Mouse (Mus musculus) liver, embryonic 11.5 days (tissue): ENCODE results near the gene Sf3a2. TPM values are rescaled to one million over a fixed set of nuclear protein-coding genes. Genes with fewer than 3 reads are reported as not detected.

Experiments
- ATAC-seq: fragments of 200-750 bp; cut with Nextera tagmentation; replicated peaks from 2 replicates; pipeline ENCODE4 v1.8.0; 2017; ENCODE audit warnings: moderate number of reproducible peaks, mild to moderate bottlenecking, moderate TSS enrichment, moderate library complexity; ENCODE audit not compliant: low FRiP score
- DNase-seq: peaks from one replicate; pipeline ENCODE4 v3.0.0-alpha.2; 2017; ENCODE audit warnings: low spot score
- H3K27ac ChIP-seq: fragments of 300-500 bp; sonication (generic); 2 replicates; pipeline ENCODE4 v1.5.1; 2014; ENCODE audit warnings: mild to moderate bottlenecking, low read depth, low read length, control low read depth
- H3K27me3 ChIP-seq: fragments of 300-500 bp; sonication (generic); replicated peaks from 2 replicates; pipeline ENCODE4 v1.6.1; 2014; ENCODE audit warnings: low read length, mixed read lengths; ENCODE audit not compliant: control insufficient read depth, insufficient read depth
- H3K36me3 ChIP-seq: fragments of 300-500 bp; sonication (generic); 2 replicates; pipeline ENCODE4 v1.6.1; 2014; ENCODE audit warnings: mild to moderate bottlenecking, low read length, moderate library complexity, mixed read lengths; ENCODE audit not compliant: control insufficient read depth, insufficient read depth
- H3K4me1 ChIP-seq: fragments of 300-500 bp; sonication (generic); replicated peaks from 2 replicates; pipeline ENCODE4 v1.6.1; 2014; ENCODE audit warnings: low read length, mixed read lengths; ENCODE audit not compliant: control insufficient read depth, insufficient read depth
- H3K4me2 ChIP-seq: fragments of 300-500 bp; sonication (generic); 2 replicates; pipeline ENCODE4 v1.6.1; 2014; ENCODE audit warnings: mild to moderate bottlenecking, control low read depth, moderate library complexity
- H3K4me3 ChIP-seq: fragments of 300-500 bp; sonication (generic); 2 replicates; pipeline ENCODE4 v1.5.1; 2014; ENCODE audit warnings: low read depth, low read length, control low read depth
- H3K9ac ChIP-seq: fragments of 300-500 bp; sonication (generic); 2 replicates; pipeline ENCODE4 v1.6.1; 2014; ENCODE audit warnings: low read depth, low read length, control low read depth
- H3K9me3 ChIP-seq: fragments of 300-500 bp; sonication (generic); 2 replicates; pipeline ENCODE4 v1.6.1; 2016; ENCODE audit warnings: low read length, inconsistent platforms, mixed read lengths; ENCODE audit not compliant: control insufficient read depth
- WGBS: fragments of 180-500 bp; shearing (Covaris S2); extraction: QIAGEN DNeasy Blood & Tissue Kit; methylation state at CpG from one replicate; pipeline ENCODE4 v1.1.7; 2014; 5-methylcytosine and 5-hydroxymethylcytosine counted together
- polyA plus RNA-seq: library from polyadenylated mRNA; unstranded; fragments of >200 nt; fragmentation: Nextera tagmentation; extraction: Ambion mirVana; gene quantifications from 2 replicates; pipeline ENCODE4 v1.2.1, GENCODE M21; 2014

Gene Sf3a2
- polyA plus RNA-seq, 1 experiment from 2014 or later = 121 TPM

DNA sequence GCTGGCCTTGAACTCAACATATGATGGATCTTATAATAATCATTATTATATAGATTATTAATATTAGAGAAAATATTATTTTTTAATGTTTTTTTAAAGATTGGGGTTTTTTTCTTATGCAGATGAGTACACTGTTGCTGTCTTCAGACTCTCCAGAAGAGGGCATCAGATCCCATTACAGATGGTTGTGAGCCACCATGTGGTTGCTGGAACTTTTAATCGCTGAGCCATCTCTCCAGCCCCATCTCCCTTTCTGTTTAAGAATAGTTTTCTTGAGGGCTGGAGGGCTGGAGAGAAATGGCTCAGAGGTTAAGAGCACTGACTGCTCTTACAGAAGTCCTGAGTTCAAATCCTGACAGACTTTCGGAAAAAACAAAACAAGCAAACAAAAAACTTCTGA lies 24.0 kb downstream of the Sf3a2 start:
- no peaks in the 10 kb centered on the region for H3K36me3 ChIP-seq
- DNase-seq (no peak), ATAC-seq (no peak)
- no peak overlapping the region for H3K4me2 ChIP-seq
- no peaks in the 10 kb centered on the region for H3K9me3 ChIP-seq
- peaks cover 20% of the 10 kb centered on the region for H3K4me1 ChIP-seq
- 42% methylated on average over 2 of the region's 2 CpGs for WGBS
- no peak overlapping the region for H3K27ac ChIP-seq
- H3K4me3 ChIP-seq = no peak overlapping the region
- no peaks in the 10 kb centered on the region for H3K27me3 ChIP-seq
- no peak overlapping the region for H3K9ac ChIP-seq

DNA sequence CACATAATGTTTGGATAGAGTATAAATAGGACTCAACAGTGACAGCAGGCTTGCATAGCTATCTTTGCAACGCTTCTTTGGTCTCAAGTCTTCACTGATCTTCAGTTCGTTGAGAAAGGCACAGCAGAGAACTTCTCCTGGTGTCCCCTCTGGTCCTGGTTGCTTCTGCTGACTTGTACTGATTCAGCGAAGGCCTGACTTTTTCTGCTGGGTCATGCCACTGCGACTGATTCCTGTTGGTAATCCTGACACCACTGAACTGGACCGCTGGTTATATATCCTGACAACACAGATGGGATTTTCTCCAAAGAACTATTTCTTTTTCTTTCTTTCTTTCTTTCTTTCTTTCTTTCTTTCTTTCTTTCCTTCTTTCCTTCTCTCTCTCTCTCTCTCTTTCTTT lies 24.5 kb downstream of the Sf3a2 start:
- Histone ChIP-seq H3K4me1 (peaks cover 22% of the 10 kb centered on the region), H3K36me3 (no peaks in the 10 kb centered on the region; the same call in 1 of the 2 replicates), H3K27ac (no peak overlapping the region), H3K9ac (no peak overlapping the region), H3K9me3 (no peaks in the 10 kb centered on the region), H3K4me2 (no peak overlapping the region), H3K27me3 (no peaks in the 10 kb centered on the region), H3K4me3 (no peak overlapping the region)
- WGBS = 85% methylated on average over 5 of the region's 5 CpGs
- DNase-seq = no peak
- no peak for ATAC-seq

DNA sequence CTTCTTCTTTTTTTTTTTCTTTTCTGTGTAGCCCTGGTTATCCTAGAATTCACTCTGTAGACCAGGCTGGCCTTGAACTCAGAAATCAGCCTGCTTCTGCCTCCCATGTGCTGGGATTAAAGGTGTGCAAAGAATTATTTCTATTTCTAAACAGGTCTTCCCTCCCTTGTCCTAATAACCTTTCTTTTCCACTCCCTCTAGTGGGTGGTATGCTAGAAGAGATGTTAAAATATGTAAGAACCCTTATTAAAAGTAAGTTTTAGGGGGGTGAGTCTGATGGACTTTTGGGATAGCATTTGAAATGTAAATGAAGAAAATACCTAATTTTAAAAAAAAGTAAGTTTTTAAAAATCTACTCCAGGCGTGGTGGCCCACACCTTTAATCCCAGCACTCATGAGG lies 25.3 kb downstream of the Sf3a2 start:
- H3K36me3 ChIP-seq = peaks cover under 1% of the 10 kb centered on the region; the same call in 1 of the 2 replicates
- H3K4me3 ChIP-seq = no peak overlapping the region
- H3K27ac ChIP-seq = no peak overlapping the region
- peaks cover 29% of the 10 kb centered on the region for H3K4me1 ChIP-seq
- DNase-seq (no peak), ATAC-seq (no peak)
- H3K9me3 ChIP-seq = no peaks in the 10 kb centered on the region
- WGBS = 89% methylated on average over 1 of the region's 1 CpGs
- no peak overlapping the region for H3K4me2 ChIP-seq
- no peak overlapping the region for H3K9ac ChIP-seq
- H3K27me3 ChIP-seq = no peaks in the 10 kb centered on the region

DNA sequence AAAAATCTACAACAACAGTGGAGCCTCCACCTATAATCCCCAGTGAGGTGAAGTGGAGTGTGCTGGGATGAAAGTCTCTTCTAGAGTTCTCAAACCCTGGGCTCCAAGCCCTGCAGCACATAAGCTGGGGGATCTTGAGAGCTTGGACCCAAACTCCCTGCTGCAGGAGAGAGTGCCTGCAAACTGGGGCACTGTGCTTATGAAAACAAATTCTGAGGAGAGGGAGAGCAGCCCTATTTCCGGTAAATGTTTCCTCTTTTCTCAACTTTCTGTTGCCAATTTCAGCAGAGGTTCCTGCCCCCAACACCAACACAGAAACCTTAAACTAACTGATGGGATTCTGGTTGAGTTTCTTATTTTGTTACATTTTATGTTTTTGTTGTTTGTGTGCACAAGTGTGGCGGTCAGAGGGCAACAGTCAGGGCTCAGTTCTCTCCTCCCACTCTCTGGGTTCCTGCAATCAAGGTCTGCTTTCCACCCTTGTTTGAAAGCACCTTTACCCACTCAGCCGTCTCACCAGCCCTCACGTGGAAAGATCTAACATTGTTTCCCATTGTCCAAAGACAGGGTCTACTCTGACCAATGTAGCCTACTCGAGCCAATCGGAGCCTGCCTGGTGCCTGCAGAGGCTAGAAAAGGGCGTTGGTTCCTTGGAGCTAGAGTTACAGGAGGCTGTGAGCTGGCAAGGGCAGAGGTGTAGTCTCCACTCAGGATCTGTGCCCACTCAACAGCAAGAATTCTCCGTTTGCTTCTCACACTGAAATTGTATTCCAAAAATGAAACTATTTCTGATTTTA lies 26.0 kb downstream of the Sf3a2 start:
- Histone ChIP-seq H3K36me3 (peaks cover 3% of the 10 kb centered on the region; the same call in 1 of the 2 replicates), H3K27ac (peak overlapping the region; percentile 49; the same call in 1 of the 2 replicates), H3K27me3 (no peaks in the 10 kb centered on the region), H3K4me3 (no peak overlapping the region), H3K9ac (no peak overlapping the region), H3K9me3 (no peaks in the 10 kb centered on the region), H3K4me1 (peaks cover 32% of the 10 kb centered on the region), H3K4me2 (peak overlapping the region; percentile 17)
- WGBS = 60% methylated on average over 8 of the region's 8 CpGs
- ATAC-seq (no peak), DNase-seq (no peak)

DNA sequence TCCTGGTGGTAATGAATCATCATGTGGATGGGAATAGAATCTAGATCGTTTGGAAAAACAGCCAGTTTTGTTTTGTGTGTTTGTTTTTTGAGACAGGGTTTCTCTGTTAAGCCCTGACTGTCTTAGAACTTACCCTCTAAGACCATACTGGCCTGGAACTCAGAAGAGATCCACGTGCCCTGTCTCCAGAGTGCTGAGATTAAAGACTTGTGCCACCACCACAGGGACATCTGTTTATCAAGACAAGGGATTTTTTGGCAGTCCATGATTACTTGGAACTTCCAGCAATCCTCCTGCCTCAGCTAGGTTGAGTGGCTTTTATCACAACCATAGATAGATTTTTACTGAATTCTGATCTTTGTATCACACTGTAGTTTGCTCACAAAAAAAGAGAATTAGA lies 26.8 kb downstream of the Sf3a2 start:
- no peak for ATAC-seq
- no peak overlapping the region for H3K27ac ChIP-seq
- no peak overlapping the region for H3K9ac ChIP-seq
- DNase-seq = no peak
- peak overlapping the region; percentile 2; the same call in 1 of the 2 replicates for H3K4me2 ChIP-seq
- H3K9me3 ChIP-seq = no peaks in the 10 kb centered on the region
- peaks cover 11% of the 10 kb centered on the region for H3K36me3 ChIP-seq
- H3K4me1 ChIP-seq = peaks cover 32% of the 10 kb centered on the region
- H3K4me3 ChIP-seq = no peak overlapping the region
- 56% methylated on average over 2 of the region's 2 CpGs for WGBS
- no peaks in the 10 kb centered on the region for H3K27me3 ChIP-seq

DNA sequence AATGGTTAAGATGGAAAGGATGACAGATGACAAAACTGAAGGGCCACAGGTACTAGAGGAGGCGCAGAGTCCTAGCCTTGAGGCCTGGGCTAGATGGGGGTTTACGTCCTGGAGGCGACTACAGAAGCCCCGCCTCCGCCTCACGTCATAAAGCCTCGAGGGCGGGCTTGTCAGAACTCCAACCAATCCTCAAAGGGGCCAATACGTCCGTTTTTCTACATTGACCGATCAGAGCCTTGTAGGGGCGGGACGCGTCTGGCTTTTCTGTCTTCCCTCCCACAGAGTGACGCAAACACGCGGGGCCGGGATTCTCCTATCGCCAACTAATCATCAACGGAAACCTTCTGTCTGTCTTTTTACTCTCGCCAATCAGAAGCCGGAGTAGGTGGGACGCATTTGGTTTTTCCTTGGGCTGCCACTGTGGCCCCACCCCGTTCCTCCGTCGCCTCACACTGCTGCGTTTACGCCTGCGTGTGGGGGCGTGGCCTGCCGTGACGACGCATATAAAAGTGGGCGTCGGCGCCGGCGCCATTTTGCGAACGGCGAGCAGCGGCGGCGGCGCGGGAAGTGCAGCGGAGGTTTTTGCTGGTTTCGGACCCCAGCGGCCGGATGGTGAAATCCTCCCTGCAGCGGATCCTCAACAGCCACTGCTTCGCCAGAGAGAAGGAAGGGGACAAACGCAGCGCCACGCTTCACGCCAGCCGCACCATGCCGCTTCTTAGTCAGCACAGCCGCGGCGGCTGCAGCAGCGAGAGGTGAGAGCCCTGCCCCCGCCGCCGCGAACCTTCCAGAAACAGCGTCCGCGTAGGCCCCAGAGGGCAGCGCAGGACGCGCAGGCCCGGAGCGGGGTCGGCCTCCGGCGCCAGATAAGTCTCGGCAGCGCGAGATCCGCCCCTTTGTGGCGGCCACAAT lies 28.4 kb downstream of the Sf3a2 start, which contains the start of gene Oaz1:
Gene Oaz1 (plus strand): TSS at position 506 of the 912 bp plus-strand sequence.
- ATAC-seq = peak; percentile 93
- H3K9ac ChIP-seq = peak within 1 kb of the TSS; percentile 85
- no peaks in the 10 kb centered on the region for H3K9me3 ChIP-seq
- H3K4me1 ChIP-seq = peaks cover 46% of the 10 kb centered on the region
- WGBS = under 1% methylated on average over 76 of the region's 82 CpGs
- peaks cover 12% of the 10 kb centered on the region for H3K36me3 ChIP-seq
- H3K4me2 ChIP-seq = peak within 1 kb of the TSS; percentile 100
- peak; percentile 95 for DNase-seq
- peak within 1 kb of the TSS; percentile 69 for H3K4me3 ChIP-seq
- H3K27me3 ChIP-seq = no peaks in the 10 kb centered on the region
- H3K27ac ChIP-seq = peak within 1 kb of the TSS; percentile 87

DNA sequence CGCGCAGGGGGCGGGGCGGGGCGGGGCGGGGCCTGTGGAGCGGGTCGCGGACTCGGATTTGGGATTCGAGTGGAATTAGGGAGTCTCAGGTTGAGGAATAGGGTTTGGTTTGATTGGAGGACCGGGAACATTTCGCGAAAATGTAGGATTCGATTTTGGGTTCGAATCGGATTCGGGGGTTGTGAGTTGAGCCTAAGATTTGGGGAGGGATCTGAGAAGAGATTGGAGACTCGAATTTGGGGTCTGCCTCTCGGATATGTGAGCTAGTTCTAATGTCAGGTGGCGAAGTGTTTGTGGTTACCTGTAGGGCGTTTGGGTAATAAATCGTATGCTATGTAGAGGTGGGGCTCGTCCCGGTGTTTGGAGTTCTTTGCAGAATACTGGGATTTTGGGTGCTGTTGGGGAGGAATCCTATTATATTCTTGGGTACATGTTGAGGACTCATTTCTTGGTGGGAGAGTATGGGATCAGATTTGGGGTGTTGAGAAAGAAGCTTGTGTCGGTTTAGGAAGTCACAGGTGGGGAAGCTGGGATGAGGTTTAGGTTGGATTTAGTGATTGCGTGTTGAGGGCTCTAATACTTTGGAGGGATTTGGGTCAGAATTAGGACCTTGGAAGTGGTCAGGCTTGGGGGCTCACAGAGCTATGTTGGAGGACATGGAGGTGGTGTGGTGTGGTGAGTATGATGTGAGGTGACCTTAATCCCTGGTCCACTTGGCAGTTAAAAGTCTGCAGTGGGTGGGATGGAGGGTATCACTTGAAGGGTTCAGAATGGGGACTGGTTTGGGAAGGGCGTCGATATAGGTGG lies 29.3 kb downstream of the Sf3a2 start:
- WGBS = 7% methylated on average over 28 of the region's 29 CpGs

DNA sequence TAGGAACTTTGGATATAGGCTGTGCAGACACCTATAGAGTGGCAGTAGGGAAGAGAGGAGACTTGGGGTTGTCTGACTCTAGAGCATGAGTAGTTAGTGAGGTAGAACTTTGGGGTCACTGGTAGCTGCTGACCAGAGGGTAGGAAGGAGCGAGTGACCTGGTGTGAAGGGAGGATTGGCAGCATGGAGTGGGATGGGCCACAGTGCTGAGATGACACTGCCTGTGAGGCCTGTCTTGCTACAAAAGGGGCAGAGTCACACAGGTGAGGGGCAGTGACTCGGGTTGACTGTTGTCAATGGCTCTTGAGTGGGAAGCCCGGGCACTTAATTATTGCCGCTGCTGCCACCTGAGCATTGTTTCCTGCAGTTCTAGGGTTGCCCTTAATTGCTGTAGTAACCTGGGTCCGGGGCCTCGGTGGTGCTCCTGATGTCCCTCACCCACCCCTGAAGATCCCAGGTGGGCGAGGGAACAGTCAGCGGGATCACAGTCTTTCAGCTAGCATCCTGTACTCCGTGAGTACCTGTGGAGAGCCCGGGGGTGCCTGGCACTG lies 29.9 kb downstream of the Sf3a2 start:
- Histone ChIP-seq H3K27ac (no peak overlapping the region), H3K27me3 (peaks cover 4% of the 10 kb centered on the region), H3K4me2 (peak overlapping the region; percentile 100), H3K4me3 (peak overlapping the region; percentile 69), H3K36me3 (peaks cover 12% of the 10 kb centered on the region), H3K9me3 (no peaks in the 10 kb centered on the region), H3K9ac (peak overlapping the region; percentile 85), H3K4me1 (peaks cover 50% of the 10 kb centered on the region)
- WGBS = 75% methylated on average over 10 of the region's 10 CpGs
- ATAC-seq (no peak), DNase-seq (no peak)

More for the DNA sequence above, 29.3 kb downstream of the Sf3a2 start:
- ATAC-seq (no peak), DNase-seq (no peak)
- Histone ChIP-seq H3K4me2 (peak overlapping the region; percentile 100), H3K9me3 (no peaks in the 10 kb centered on the region), H3K4me1 (peaks cover 50% of the 10 kb centered on the region), H3K27me3 (peaks cover under 1% of the 10 kb centered on the region; the same call in 1 of the 2 replicates), H3K4me3 (peak overlapping the region; percentile 69), H3K27ac (peak overlapping the region; percentile 87), H3K36me3 (peaks cover 12% of the 10 kb centered on the region), H3K9ac (peak overlapping the region; percentile 85)
